Mouse (Mus musculus) intestine, postnatal 0 days (tissue): ENCODE results near the gene Duxf3. TPM values are rescaled to one million over a fixed set of nuclear protein-coding genes. Genes with fewer than 3 reads are reported as not detected.
"Not testable (repeated sequence)": the region's sequence is repeated elsewhere in the genome, so short reads cannot be mapped to it uniquely, and the experiment has no call there.

ENCODE experiments used
- ATAC-seq: fragments of 200-750 bp; cut with Nextera tagmentation; 2 replicates; pipeline ENCODE4 v1.8.0; 2017; ENCODE audit warnings: mild to moderate bottlenecking, moderate TSS enrichment, moderate library complexity
- H3K27ac ChIP-seq: fragments of 300-500 bp; sonication (generic); 2 replicates; pipeline ENCODE4 v1.5.1; 2014; ENCODE audit warnings: mild to moderate bottlenecking, low read depth, low read length, moderate library complexity
- H3K27me3 ChIP-seq: fragments of 300-500 bp; sonication (generic); replicated peaks from 2 replicates; pipeline ENCODE4 v1.6.1; 2014; ENCODE audit warnings: low read length, mixed read lengths; ENCODE audit not compliant: control insufficient read depth, insufficient read depth
- H3K36me3 ChIP-seq: fragments of 300-500 bp; sonication (generic); 2 replicates; pipeline ENCODE4 v1.6.1; 2014; ENCODE audit warnings: mild to moderate bottlenecking, moderate library complexity; ENCODE audit not compliant: control insufficient read depth, insufficient read depth
- H3K4me1 ChIP-seq: fragments of 300-500 bp; sonication (generic); replicated peaks from 2 replicates; pipeline ENCODE4 v1.6.1; 2014; ENCODE audit warnings: antibody characterized with exemption, low read length, mixed read lengths; ENCODE audit not compliant: control insufficient read depth, insufficient read depth
- H3K4me2 ChIP-seq: fragments of 300-500 bp; sonication (generic); replicated peaks from 2 replicates; pipeline ENCODE4 v1.6.1; 2014; ENCODE audit warnings: low read depth, mild to moderate bottlenecking, moderate library complexity
- H3K4me3 ChIP-seq: fragments of 300-500 bp; sonication (generic); 2 replicates; pipeline ENCODE4 v1.5.1; 2014; ENCODE audit warnings: low read depth, low read length
- H3K9ac ChIP-seq: fragments of 300-500 bp; sonication (generic); 2 replicates; pipeline ENCODE4 v1.6.1; 2014; ENCODE audit warnings: mild to moderate bottlenecking, low read depth, low read length
- H3K9me3 ChIP-seq: fragments of 300-500 bp; sonication (generic); 2 replicates; pipeline ENCODE4 v1.6.1; 2016; ENCODE audit warnings: mixed run types; ENCODE audit not compliant: control insufficient read depth
- CTCF ChIP-seq: sonication (generic); IDR thresholded peaks from 2 replicates; pipeline ENCODE4 v1.5.1; 2016; ENCODE audit warnings: low read depth, mild to moderate bottlenecking, control low read depth, antibody characterized with exemption, moderate library complexity
- WGBS: fragments of 180-500 bp; shearing (Covaris S2); extraction: QIAGEN DNeasy Blood & Tissue Kit; methylation state at CpG from one replicate; pipeline ENCODE4 v1.1.7; 2014; 5-methylcytosine and 5-hydroxymethylcytosine counted together
- polyA plus RNA-seq: library from polyadenylated mRNA; unstranded; fragments of >200 nt; fragmentation: Nextera tagmentation; extraction: Ambion mirVana; gene quantifications from 2 replicates; pipeline ENCODE4 v1.2.1, GENCODE M21; 2015

Duxf3 gene
- polyA plus RNA-seq: not detected in 2 replicates

DNA sequence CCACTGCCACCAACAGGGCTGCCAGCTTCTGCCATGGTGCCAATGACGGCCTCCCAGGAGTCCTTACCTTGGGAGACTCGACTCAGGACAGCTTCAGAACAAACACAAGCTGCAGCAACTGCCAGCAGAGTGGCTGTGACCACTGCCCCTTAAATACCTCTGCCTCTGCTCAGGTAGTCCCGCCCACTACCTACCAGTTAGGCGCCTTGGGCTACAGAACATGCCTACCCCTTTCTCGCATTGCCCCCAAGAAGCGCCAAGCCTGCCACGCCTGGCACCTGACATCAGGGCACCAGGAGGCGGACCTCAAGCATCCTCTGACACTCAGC lies at the start of gene Duxf3:
TSS of gene Duxf3 (minus strand) at position 35 of the 329 bp plus-strand sequence.
- 72% methylated on average over 4 of the region's 8 CpGs for WGBS

DNA sequence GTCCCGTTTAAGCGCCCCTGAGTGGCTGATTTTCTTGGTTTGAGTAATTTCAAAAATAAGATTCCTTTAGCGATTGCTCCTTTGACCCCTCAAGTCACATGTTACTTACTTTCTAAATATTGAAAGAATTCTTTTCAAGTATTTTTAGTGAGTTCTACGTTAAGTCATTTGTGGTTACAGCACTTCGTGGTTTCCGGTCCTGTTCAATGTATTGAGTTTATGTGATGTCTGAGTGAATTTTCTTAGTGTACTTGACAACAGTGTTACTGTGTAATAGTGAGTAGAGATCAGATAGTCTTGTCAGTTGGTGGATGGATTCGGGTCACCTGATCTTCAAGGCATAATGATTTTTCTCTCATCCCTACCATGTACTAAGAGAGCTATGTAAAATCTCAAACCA lies 49.8 kb upstream of the Duxf3 start:
- Histone ChIP-seq H3K36me3 (peaks cover 58% of the 10 kb centered on the region), H3K4me3 (no peak overlapping the region), H3K4me2 (no peak overlapping the region), H3K27ac (no peak overlapping the region), H3K4me1 (no peaks in the 10 kb centered on the region), H3K27me3 (no peaks in the 10 kb centered on the region), H3K9me3 (no peaks in the 10 kb centered on the region), H3K9ac (no peak overlapping the region)
- ATAC-seq: no peak
- 94% methylated on average over 7 of the region's 7 CpGs for WGBS
- TF ChIP-seq CTCF: no peak

More for the DNA sequence above, at the start of gene Duxf3:
- not testable (repeated sequence) for H3K9ac ChIP-seq, H3K4me2 ChIP-seq, H3K4me3 ChIP-seq, H3K36me3 ChIP-seq, H3K27ac ChIP-seq, H3K27me3 ChIP-seq, H3K4me1 ChIP-seq
- peaks cover 13% of the 10 kb centered on the region for H3K9me3 ChIP-seq
- peak; percentile 43 for ATAC-seq

DNA sequence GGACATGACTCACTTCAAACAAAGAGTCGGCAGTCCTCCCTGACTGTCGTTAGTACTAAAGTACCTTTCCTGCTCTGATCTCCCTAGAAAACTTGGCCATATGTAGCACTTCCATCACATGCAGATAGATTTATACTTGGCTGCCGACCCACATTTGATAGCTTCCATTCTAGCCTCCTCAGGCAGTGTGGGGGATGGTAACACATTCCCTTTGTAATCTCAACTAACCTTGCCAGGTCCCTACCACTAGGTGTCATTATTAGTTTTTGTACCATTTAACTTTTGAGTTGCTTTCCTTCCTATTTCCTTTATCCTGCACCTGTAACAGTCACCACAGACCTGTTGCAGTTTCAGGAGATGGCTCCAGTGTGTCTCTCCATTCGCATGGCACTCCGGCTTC lies 26.0 kb upstream of the Duxf3 start:
- peaks cover 40% of the 10 kb centered on the region for H3K36me3 ChIP-seq
- ATAC-seq: no peak
- 48% methylated on average over 5 of the region's 5 CpGs for WGBS

DNA sequence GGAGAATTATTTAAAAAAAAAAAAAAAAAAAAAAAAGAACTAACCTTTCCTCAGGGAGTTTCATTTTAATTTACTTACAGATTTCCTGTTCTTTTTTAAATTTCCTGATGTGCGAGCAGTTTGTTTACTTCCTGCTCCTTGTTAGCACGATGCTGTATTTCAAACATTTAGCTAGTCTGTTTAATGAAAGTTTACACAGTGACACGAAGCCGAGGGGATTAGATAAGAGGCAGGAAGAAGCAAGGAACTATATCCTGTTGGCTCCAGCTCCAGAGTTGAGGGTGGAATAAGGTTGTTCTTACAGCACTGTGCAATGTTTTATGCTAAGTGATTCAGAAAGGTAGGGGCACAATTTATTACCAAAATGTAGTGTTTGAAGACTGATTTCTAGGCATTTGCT lies 23.5 kb upstream of the Duxf3 start:
- WGBS: 0% methylated on average over 4 of the region's 4 CpGs
- Histone ChIP-seq H3K4me3 (peak overlapping the region; percentile 98), H3K36me3 (peaks cover 21% of the 10 kb centered on the region), H3K27me3 (no peaks in the 10 kb centered on the region), H3K9ac (peak overlapping the region; percentile 78; the same call in 1 of the 2 replicates), H3K9me3 (no peaks in the 10 kb centered on the region), H3K27ac (peak overlapping the region; percentile 87; the same call in 1 of the 2 replicates), H3K4me2 (peak overlapping the region; percentile 71), H3K4me1 (peaks cover 4% of the 10 kb centered on the region; the same call in 1 of the 2 replicates)
- no peak for ATAC-seq
- no peak for TF ChIP-seq CTCF

More for the DNA sequence above, 26.0 kb upstream of the Duxf3 start:
- H3K4me2 ChIP-seq: no peak overlapping the region; the same call in 1 of the 2 replicates
- TF ChIP-seq CTCF: peak; percentile 50
- no peaks in the 10 kb centered on the region for H3K9me3 ChIP-seq
- H3K4me3 ChIP-seq: no peak overlapping the region
- no peak overlapping the region for H3K27ac ChIP-seq
- peaks cover 4% of the 10 kb centered on the region; the same call in 1 of the 2 replicates for H3K4me1 ChIP-seq
- H3K9ac ChIP-seq: no peak overlapping the region
- H3K27me3 ChIP-seq: no peaks in the 10 kb centered on the region

DNA sequence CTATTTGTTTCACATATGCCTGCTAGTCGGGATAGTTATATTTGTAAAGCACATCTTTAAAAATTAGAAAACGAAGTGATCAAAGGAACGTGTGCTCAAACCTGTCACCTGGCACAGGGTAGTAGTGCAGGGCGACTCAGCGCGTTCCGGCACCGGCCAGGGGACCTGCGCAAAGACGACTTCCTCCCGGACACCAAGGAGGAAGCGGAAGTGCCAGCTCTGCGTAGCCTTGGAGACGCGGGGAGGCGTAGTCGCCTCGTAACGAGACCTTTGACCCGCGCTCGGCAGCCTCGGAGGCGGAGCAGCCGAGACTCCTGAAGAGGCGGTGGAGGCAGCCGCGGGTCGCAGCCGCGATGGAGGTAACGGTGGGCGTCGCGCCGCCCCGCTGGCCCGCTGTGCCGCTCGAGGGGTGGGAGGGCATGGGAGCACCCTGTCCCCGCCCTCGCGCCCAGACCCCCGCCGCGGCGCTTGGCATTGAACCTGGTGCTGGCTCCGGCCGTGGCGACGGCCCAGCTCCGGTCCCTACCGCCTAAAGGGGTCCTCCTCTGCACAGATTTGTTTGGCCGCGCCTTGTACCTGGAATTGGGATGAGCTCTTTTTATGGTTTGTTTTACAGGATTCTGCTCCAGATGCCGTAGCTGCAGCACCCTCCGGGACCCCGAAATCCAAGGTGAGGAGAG lies 22.9 kb upstream of the Duxf3 start, which contains the start of gene Gcc2:
TSS of gene Gcc2 (plus strand) at position 285 of the 680 bp plus-strand sequence.
- peaks cover 17% of the 10 kb centered on the region for H3K36me3 ChIP-seq
- peak; percentile 97 for ATAC-seq
- H3K27ac ChIP-seq: peak within 1 kb of the TSS; percentile 87
- no peak for TF ChIP-seq CTCF
- under 1% methylated on average over 58 of the region's 58 CpGs for WGBS
- no peaks in the 10 kb centered on the region for H3K27me3 ChIP-seq
- peak within 1 kb of the TSS; percentile 98 for H3K4me3 ChIP-seq
- no peaks in the 10 kb centered on the region for H3K9me3 ChIP-seq
- peak within 1 kb of the TSS; percentile 71 for H3K4me2 ChIP-seq
- peak within 1 kb of the TSS; percentile 78 for H3K9ac ChIP-seq
- H3K4me1 ChIP-seq: peaks cover 4% of the 10 kb centered on the region; the same call in 1 of the 2 replicates

DNA sequence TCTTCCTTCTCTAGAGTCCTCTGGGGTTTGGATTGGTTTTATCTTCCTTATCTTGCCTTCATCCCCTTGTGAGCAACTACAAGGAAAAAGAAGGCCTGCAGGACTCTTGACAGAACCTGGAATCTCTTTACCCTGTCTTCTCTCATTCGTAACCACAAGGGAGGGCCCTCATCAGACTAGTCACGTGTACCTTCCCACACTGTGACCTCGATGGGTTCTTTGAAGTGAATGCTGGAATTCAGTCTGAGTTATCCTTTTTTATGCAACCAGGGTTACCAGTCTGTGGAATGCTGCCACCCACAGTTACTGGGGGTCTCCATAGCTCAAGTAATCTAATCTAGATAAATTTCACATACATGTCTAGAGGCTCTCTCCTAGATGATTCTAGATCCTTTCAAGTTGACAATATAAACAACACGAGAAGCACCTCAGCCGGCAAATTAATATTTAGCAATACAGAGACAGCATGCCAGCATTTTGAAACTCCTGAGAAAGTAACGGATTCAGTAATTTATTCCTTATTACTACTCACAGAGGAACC lies 22.2 kb upstream of the Duxf3 start:
- WGBS: 23% methylated on average over 6 of the region's 6 CpGs
- H3K27ac ChIP-seq: no peak overlapping the region
- H3K36me3 ChIP-seq: peaks cover 11% of the 10 kb centered on the region
- peaks cover 4% of the 10 kb centered on the region; the same call in 1 of the 2 replicates for H3K4me1 ChIP-seq
- H3K9ac ChIP-seq: no peak overlapping the region
- no peak for ATAC-seq
- peak overlapping the region; percentile 98 for H3K4me3 ChIP-seq
- peak overlapping the region; percentile 71 for H3K4me2 ChIP-seq
- no peaks in the 10 kb centered on the region for H3K9me3 ChIP-seq
- TF ChIP-seq CTCF: no peak
- no peaks in the 10 kb centered on the region for H3K27me3 ChIP-seq
